Mouse (Mus musculus) Patski (cell line): ENCODE data around the gene Tspan18. TPM values are rescaled to one million over a fixed set of nuclear protein-coding genes. Genes with fewer than 3 reads are reported as not detected.
A peak's percentile ranks its signal among the peaks of the same experiment; 100 is the strongest.

Source experiments
- ATAC-seq: fragments of 100-300 bp; one replicate; pipeline ENCODE4 v1.8.0; 2021
- CTCF ChIA-PET: fragments of 350-600 bp; sonication (Branson Sonifier 250); formaldehyde crosslinking; loops from one replicate; lab custom pipeline; 2022; ENCODE audit warnings: inconsistent platforms; lab: Charles Lee
- POLR2A ChIA-PET: fragments of 350-600 bp; sonication (Branson Sonifier 250); formaldehyde crosslinking; loops from one replicate; lab custom pipeline; 2022; ENCODE audit warnings: antibody characterized with exemption, inconsistent platforms; lab: Charles Lee
- DNase-seq: peaks from one replicate; pipeline ENCODE4 v3.0.0-alpha.2; 2011; ENCODE audit warnings: low read depth, low spot score
- H3K27me3 ChIP-seq: fragments of 371-371 bp; one replicate; pipeline ENCODE4 v1.5.1; 2021
- CTCF ChIP-seq: fragments of 100-300 bp; IDR thresholded peaks from one replicate; pipeline ENCODE4 v1.5.1; 2021
- in situ Hi-C: fragments of 300-500 bp; cut with MboI; formaldehyde crosslinking; loops from 3 replicates; pipeline ENCODE4 v1.11.1; 2018; ENCODE audit warnings: low pct_unique_long_range_greater_than_20kb, mixed read lengths
- polyA plus RNA-seq: library from polyadenylated mRNA; unstranded; gene quantifications from one replicate; pipeline ENCODE4 v1.2.3, GENCODE M21; 2021

Gene Tspan18
- polyA plus RNA-seq, 1 experiment from 2014 or later: 16.6 TPM

DNA sequence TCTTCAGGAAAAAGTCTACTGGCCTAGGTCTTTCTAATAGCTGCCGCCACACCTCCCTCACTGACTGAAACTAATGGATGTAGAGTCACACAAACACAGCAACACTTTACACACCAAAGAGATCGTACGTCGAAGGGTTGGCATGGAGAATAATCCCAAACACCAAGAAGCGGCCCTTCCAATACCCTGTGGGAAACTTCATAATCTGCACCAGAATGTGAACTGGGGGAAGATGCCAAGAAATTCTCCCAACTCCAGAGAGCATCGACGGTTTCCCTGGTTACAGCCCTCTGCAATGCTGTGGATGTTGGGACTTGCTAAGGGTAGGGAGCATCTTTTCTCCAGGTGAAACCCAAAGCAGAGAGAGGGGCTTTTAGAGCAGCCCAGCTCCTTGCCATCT lies 83.7 kb downstream of the Tspan18 start:
- DNase-seq (no peak), ATAC-seq (no peak)
- no peaks in the 10 kb centered on the region for H3K27me3 ChIP-seq
- ChIA-PET POLR2A (no interaction called here), CTCF (no interaction called here)
- in situ Hi-C loops: no loop called here
- TF ChIP-seq CTCF: no peak

GRCm38 (mm10) chr2:93249058-93249457 lies 85.2 kb downstream of the Tspan18 start:
- DNase-seq: no peak
- TF ChIP-seq CTCF: no peak
- H3K27me3 ChIP-seq: no peaks in the 10 kb centered on the region
- POLR2A ChIA-PET: interaction anchor here (0.7 kb wide), 1 partner anchor 38 kb away, joined by 3 read pairs; no protein-coding TSS in a partner anchor
- ATAC-seq: peak; percentile 55
- CTCF ChIA-PET: interaction anchor here (0.6 kb wide), 1 partner anchor 19 kb away, joined by 3 read pairs; no protein-coding TSS in a partner anchor
- in situ Hi-C loops: no loop called here

GRCm38 (mm10) chr2:93244090-93244443 lies 90.2 kb downstream of the Tspan18 start:
- no peaks in the 10 kb centered on the region for H3K27me3 ChIP-seq
- ChIA-PET POLR2A (no interaction called here), CTCF (no interaction called here)
- TF ChIP-seq CTCF: no peak
- in situ Hi-C loops: no loop called here
- ATAC-seq (no peak), DNase-seq (no peak)

- no peak for ATAC-seq
- TF ChIP-seq CTCF: no peak
- POLR2A ChIA-PET: no interaction called here
Observed at GRCm38 (mm10) chr2:93243439-93244089, 90.7 kb downstream of the Tspan18 start.

GRCm38 (mm10) chr2:93242166-93242565 lies 92.1 kb downstream of the Tspan18 start:
- peak; percentile 10 for ATAC-seq
- TF ChIP-seq CTCF: no peak
- no peak for DNase-seq
- CTCF ChIA-PET: interaction anchor here (1.0 to 1.4 kb wide), 2 partner anchors 14 to 114 kb away, joined by 3 to 6 read pairs; no protein-coding TSS in a partner anchor
- in situ Hi-C loops: no loop called here
- H3K27me3 ChIP-seq: no peaks in the 10 kb centered on the region
- POLR2A ChIA-PET: interaction anchor here (1.1 to 1.2 kb wide), 2 partner anchors 9 to 14 kb away, joined by 3 to 4 read pairs; no protein-coding TSS in a partner anchor

More at GRCm38 (mm10) chr2:93243439-93244089, 90.7 kb downstream of the Tspan18 start:
- CTCF ChIA-PET: no interaction called here
- in situ Hi-C loops: no loop called here
- no peak for DNase-seq
- H3K27me3 ChIP-seq: no peaks in the 10 kb centered on the region

GRCm38 (mm10) chr2:93238864-93239263 lies 95.4 kb downstream of the Tspan18 start:
- ChIA-PET POLR2A (interaction anchor here (1.1 kb wide), 1 partner anchor 10 kb away, joined by 4 read pairs; no protein-coding TSS in a partner anchor), CTCF (interaction anchor here (1.0 to 2.8 kb wide), 2 partner anchors 94 to 95 kb away, joined by 4 to 7 read pairs; no protein-coding TSS in a partner anchor)
- in situ Hi-C loops: no loop called here
- DNase-seq (no peak), ATAC-seq (no peak)
- no peak for TF ChIP-seq CTCF
- H3K27me3 ChIP-seq: no peaks in the 10 kb centered on the region

DNA sequence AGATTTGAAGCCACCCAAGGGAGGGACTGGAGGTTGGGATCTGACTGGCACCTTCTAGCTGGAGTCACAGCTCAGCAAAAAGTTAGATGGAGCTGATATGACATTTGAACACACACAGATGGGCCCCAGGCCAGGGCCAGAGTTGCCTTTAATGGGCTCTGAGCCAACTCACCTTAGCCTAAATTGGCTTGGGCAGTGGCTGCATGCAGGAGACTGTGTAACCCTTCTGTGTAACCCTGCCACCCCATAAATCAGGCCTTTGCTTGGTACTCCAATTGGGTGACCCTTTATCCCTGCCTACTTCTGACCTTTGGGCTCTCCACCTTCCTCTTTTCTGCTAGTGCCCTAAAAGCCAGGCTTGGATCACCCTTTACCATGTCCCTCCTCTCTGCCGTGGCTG lies 97.2 kb downstream of the Tspan18 start:
- H3K27me3 ChIP-seq: no peaks in the 10 kb centered on the region
- in situ Hi-C loops: no loop called here
- ATAC-seq (no peak), DNase-seq (no peak)
- ChIA-PET CTCF (interaction anchor here (1.2 to 1.9 kb wide), 2 partner anchors 10 to 96 kb away, joined by 3 to 5 read pairs; no protein-coding TSS in a partner anchor), POLR2A (no interaction called here)
- TF ChIP-seq CTCF: no peak

DNA sequence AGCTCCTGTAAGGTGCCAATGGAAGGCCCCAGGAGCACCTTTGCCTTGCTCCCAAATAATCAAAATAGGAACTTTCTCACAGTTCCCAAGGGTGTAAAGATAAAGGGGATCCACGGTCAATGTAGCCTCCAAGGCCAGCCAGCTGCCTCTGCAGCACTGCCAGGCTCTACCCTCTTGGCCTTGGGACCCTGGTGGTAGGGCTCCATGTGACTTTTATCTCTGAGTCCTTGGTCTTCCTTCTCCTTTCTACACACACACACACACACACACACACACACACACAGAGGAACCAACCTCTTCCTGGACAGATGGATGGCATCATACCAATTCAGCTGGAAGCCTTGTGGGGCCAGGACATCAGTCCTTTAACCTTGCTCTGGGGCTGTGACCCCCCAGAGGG lies 102.2 kb downstream of the Tspan18 start:
- no peak for ATAC-seq

GRCm38 (mm10) chr2:93228480-93228824 lies 105.9 kb downstream of the Tspan18 start:
- H3K27me3 ChIP-seq: no peaks in the 10 kb centered on the region
- no peak for TF ChIP-seq CTCF
- in situ Hi-C loops: loop anchor here (5.0 kb wide), 1 partner anchor 104 kb away; the partner anchor contains the start of gene Tspan18
- no peak for ATAC-seq
- no peak for DNase-seq
- POLR2A ChIA-PET: interaction anchor here (0.7 to 1.6 kb wide), 5 partner anchors 10 to 242 kb away, joined by 3 to 4 read pairs (median 3); no protein-coding TSS in a partner anchor
- CTCF ChIA-PET: interaction anchor here (0.8 to 5.5 kb wide), 3 partner anchors 10 to 103 kb away, joined by 3 to 47 read pairs (median 6); no protein-coding TSS in a partner anchor

More for the DNA sequence above, 102.2 kb downstream of the Tspan18 start:
- POLR2A ChIA-PET: no interaction called here
- no peak for DNase-seq
- in situ Hi-C loops: no loop called here
- CTCF ChIA-PET: no interaction called here
- no peaks in the 10 kb centered on the region for H3K27me3 ChIP-seq
- no peak for TF ChIP-seq CTCF

DNA sequence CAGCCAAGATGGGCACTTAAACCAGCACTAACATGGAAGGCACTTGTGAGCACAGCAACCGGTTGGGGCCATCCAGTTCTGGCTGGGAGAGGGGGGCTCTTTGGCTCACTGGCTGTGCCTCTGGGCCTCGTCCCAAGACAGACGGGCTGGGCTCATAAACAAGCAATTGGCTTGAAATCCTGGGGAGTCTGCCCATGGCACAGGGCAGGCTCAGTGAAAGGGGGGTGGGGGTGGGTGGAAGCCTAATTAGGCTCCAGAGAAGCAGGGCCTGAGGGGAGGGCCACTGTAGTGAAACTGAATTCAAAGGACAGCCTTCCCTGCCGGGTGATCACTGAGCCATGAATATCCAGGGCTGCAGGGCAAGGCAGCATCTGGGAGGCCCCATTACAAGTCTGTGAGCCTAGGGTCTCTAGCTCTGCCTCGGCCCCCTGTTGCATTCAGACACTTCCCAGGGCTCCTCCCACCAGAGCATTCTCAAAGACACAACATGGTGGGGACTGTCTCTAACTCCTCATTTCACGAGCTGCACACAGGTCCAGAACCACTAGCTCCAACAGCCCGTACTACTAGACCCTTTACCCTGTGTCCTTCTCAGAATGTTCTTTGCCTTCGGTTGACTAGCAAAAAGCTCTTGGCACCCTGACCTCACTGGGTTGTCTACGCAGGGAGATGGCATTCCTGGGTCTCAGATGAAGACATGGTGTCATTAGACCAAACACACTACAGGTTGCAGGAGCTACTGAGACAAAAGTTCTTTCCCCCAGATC lies 106.4 kb downstream of the Tspan18 start:
- H3K27me3 ChIP-seq: no peaks in the 10 kb centered on the region
- ChIA-PET CTCF (interaction anchor here (0.8 to 5.5 kb wide), 10 partner anchors 9 to 189 kb away, joined by 3 to 47 read pairs (median 5); no protein-coding TSS in a partner anchor), POLR2A (interaction anchor here (0.7 to 2.0 kb wide), 8 partner anchors 10 to 243 kb away, joined by 3 to 7 read pairs (median 4); partner anchors contain the start of gene Tspan18)
- in situ Hi-C loops: loop anchor here (5.0 kb wide), 1 partner anchor 104 kb away; the partner anchor contains the start of gene Tspan18
- no peak for DNase-seq
- peak; percentile 35 for ATAC-seq
- no peak for TF ChIP-seq CTCF
